Mouse (Mus musculus): ENCODE results near the gene Nyap2.

GRCm38 (mm10) chr1:81287088-81287487 is 210.3 kb downstream of the Nyap2 start:
- TF ChIP-seq EP300 (IDR thresholded peaks at IDR 0.05; ENCODE audit: low read length) = no peak
- TF ChIP-seq IRF4 (IDR thresholded peaks at IDR 0.05; ENCODE audit: low read depth, low read length) = no peak
